Mouse (Mus musculus) gonadal fat pad, adult 2 months (tissue): ENCODE results near the gene Tas2r131. TPM values are rescaled to one million over a fixed set of nuclear protein-coding genes. Genes with fewer than 3 reads are reported as not detected.
"Not testable (repeated sequence)": the region's sequence is repeated elsewhere in the genome, so short reads cannot be mapped to it uniquely, and the experiment has no call there.

ENCODE experiments used
- DNase-seq: peaks from one replicate; pipeline ENCODE4 v3.0.0-alpha.2; 2012; ENCODE audit warnings: low read depth
- polyA plus RNA-seq: library from polyadenylated mRNA; depleted of rRNA; stranded (reverse); fragments of >200 nt; gene quantifications from 2 replicates; pipeline ENCODE4 v1.2.3, GENCODE M21; 2012; rRNA removed

Gene Tas2r131
- not detected in 2 replicates for polyA plus RNA-seq

DNA sequence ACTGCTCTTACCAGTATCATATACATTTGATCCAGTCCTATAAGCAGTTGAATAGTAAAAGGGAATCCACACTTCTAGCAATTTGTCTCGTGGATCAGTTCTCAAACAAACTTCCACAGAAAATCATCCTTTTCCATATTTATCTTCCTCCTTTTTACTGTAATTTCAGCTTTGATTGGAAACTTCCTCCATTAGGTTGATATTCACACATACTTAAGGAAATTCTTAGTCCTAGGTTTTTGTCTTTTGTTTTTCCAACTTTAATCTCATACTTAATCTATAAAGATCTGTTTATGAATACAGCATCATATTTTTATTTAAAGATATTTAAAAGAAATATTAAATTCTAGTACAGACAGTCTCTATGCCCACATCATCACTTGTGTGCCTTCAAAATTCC, at the start of gene Tas2r131:
Gene Tas2r131, minus strand, starts transcription at position 101 of the 400 bp plus-strand sequence.
- no peak for DNase-seq

DNA sequence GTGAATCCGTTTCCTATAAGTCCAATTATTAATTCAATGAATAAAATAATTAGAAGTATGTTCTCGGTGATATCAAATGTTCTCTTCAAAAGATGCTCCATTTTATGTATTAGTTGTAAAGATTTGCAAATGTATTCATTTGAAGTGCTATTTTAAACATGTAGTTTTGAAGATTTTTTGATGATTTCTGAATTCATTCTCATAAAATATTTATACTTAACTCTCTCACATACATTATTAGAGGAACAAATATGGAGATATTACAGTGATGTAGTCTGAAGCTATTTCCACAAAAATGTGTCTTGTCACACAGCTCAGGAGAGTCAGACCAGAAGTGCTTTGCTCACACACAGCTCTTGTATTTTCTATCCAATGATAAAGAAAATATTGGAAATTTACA, 23.1 kb upstream of the Tas2r131 start, which contains the start of gene Tas2r109:
Gene Tas2r109, minus strand, starts transcription at position 101 of the 400 bp plus-strand sequence.
- DNase-seq = no peak

DNA sequence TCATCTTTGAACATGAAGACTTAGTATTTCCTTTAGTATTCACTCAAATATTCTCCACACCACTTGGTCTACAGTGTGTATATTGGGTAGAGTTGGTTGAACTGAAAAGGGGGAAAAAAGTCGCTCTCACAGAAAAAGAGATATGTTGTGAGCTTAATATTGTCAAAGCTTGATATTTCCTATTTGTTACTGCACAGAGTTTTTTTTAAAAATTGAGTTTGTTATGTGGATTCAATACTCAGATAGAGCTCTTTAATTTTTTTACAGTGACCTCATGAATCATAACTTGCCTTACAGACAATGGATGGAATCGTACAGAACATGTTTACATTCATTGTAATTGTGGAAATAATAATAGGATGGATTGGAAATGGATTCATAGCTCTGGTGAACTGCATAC, 6.9 kb downstream of the Tas2r131 start, which contains the start of gene Tas2r129:
Gene Tas2r129, plus strand, starts transcription at position 301 of the 400 bp plus-strand sequence.
- DNase-seq = no peak

DNA sequence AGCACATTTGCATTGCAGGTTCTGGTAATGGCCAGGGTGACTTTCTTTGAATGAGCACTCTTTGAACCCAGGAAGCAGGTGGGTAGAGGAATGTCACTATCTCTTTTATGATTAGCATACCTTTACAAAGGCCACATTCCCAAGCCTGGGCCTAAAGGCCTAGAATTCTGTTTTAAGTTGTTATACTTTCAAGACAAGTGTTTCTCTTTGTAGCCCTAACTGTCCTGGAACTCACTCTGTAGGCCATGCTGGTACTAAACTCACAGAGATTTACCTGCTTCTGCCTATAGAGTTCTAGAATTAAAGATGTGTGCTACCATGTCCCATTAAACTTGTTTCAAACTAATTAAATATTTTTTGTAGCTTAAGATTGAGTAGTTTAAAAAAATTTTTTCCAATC, 16.3 kb downstream of the Tas2r131 start:
- not testable (repeated sequence) for DNase-seq

DNA sequence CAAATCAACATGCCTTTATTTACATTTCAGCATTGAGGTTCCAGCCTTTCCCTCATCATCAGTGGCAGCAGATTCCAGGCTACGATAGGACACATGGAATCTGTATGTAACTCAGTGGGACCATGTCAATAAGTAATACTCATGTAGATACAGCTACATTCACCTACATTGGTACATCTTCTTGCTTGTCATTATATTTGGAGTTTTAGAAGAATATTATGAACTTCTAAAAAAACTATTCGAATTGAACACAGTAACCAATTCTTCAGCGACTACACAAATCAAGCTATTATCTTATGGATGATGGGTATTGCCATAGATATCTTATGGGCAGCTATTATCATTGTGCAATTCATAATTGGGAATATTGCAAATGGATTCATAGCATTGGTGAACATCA, 48.4 kb downstream of the Tas2r131 start, which contains the start of gene Tas2r125:
Gene Tas2r125, plus strand, starts transcription at position 301 of the 400 bp plus-strand sequence.
- DNase-seq = no peak

Other genes with a start within 250 kb of the Tas2r131 start
- gene Tas2r122, start 246.0 kb downstream of the Tas2r131 start, polyA plus RNA-seq = not detected in 2 replicates
- gene Tas2r115, start 219.9 kb downstream of the Tas2r131 start, polyA plus RNA-seq = not detected in 2 replicates
- not detected in 2 replicates for gene Tas2r124, start 203.2 kb downstream of the Tas2r131 start, polyA plus RNA-seq
- gene Tas2r102, start 195.8 kb downstream of the Tas2r131 start, polyA plus RNA-seq = not detected in 2 replicates
- gene Tas2r136, start 179.8 kb downstream of the Tas2r131 start, polyA plus RNA-seq = not detected in 2 replicates
- not detected in 2 replicates for gene Tas2r117, start 155.1 kb downstream of the Tas2r131 start, polyA plus RNA-seq
- not detected in 2 replicates for gene Tas2r123, start 110.8 kb downstream of the Tas2r131 start, polyA plus RNA-seq
- gene Tas2r116, start 102.5 kb downstream of the Tas2r131 start, polyA plus RNA-seq = not detected in 2 replicates
- gene Tas2r110, start 89.9 kb downstream of the Tas2r131 start, polyA plus RNA-seq = not detected in 2 replicates
- not detected in 2 replicates for gene Tas2r113, start 64.9 kb downstream of the Tas2r131 start, polyA plus RNA-seq
- not detected in 2 replicates for gene Tas2r125, start 48.3 kb downstream of the Tas2r131 start, polyA plus RNA-seq
- gene Tas2r129, start 6.8 kb downstream of the Tas2r131 start, polyA plus RNA-seq = not detected in 2 replicates
- gene Tas2r109, start 23.0 kb upstream of the Tas2r131 start, polyA plus RNA-seq = not detected in 2 replicates
- not detected in 2 replicates for gene Tas2r103, start 79.2 kb upstream of the Tas2r131 start, polyA plus RNA-seq
- gene Tas2r140, start 97.9 kb upstream of the Tas2r131 start, polyA plus RNA-seq = not detected in 2 replicates
- gene Smim10l1, start 147.0 kb upstream of the Tas2r131 start, polyA plus RNA-seq = 69.1 and 87.1 TPM in 2 replicates